Mouse (Mus musculus) brain, embryonic 14.5 days (tissue): ENCODE data around the gene Suds3. TPM values are rescaled to one million over a fixed set of nuclear protein-coding genes. Genes with fewer than 3 reads are reported as not detected.

ENCODE experiments used
- DNase-seq: peaks from one replicate; pipeline ENCODE4 v3.0.0-alpha.2; 2011; ENCODE audit warnings: low read depth
- CTCF ChIP-seq: fragments of 200-500 bp; IDR thresholded peaks from 2 replicates; pipeline ENCODE4 v1.5.1; 2012; ENCODE audit warnings: inconsistent platforms, mild to moderate bottlenecking, moderate library complexity, borderline replicate concordance; ENCODE audit not compliant: insufficient read depth, insufficient read length; ENCODE audit errors: extremely low read depth
- POLR2A ChIP-seq: fragments of 200-500 bp; IDR thresholded peaks from 2 replicates; pipeline ENCODE4 v1.6.1; 2012; ENCODE audit warnings: mild to moderate bottlenecking, inconsistent platforms, borderline replicate concordance; ENCODE audit not compliant: poor library complexity, insufficient read depth, insufficient read length, severe bottlenecking; ENCODE audit errors: extremely low read depth
- polyA plus RNA-seq: library from polyadenylated mRNA; depleted of rRNA; stranded (reverse); fragments of >200 nt; gene quantifications from 2 replicates; pipeline ENCODE4 v1.2.3, GENCODE M21; 2012; rRNA removed

Gene Suds3
- polyA plus RNA-seq, 1 experiment: 105 TPM

GRCm38 (mm10) chr5:117060484-117061130 is 55.3 kb downstream of the Suds3 start:
- no peak for TF ChIP-seq CTCF
- no peak for TF ChIP-seq POLR2A
- peak; percentile 39 for DNase-seq

GRCm38 (mm10) chr5:117049940-117050339 is 66.0 kb downstream of the Suds3 start:
- TF ChIP-seq POLR2A: no peak
- TF ChIP-seq CTCF: no peak

GRCm38 (mm10) chr5:117045101-117045500 is 70.8 kb downstream of the Suds3 start:
- TF ChIP-seq CTCF (no peak), POLR2A (no peak)
- no peak for DNase-seq

More at GRCm38 (mm10) chr5:117049940-117050339, 66.0 kb downstream of the Suds3 start:
- no peak for DNase-seq

GRCm38 (mm10) chr5:117042661-117043060 is 73.3 kb downstream of the Suds3 start:
- TF ChIP-seq CTCF (no peak), POLR2A (no peak)
- no peak for DNase-seq

Other genes with a start within 250 kb of the Suds3 start
- gene Taok3, start 4.0 kb upstream of the Suds3 start, polyA plus RNA-seq: 24.1 and 41.3 TPM in 2 replicates
- gene Pebp1, start 171.5 kb upstream of the Suds3 start, polyA plus RNA-seq: 896 and 1,192 TPM in 2 replicates
- gene Vsig10, start 203.0 kb upstream of the Suds3 start, polyA plus RNA-seq: 2.5 and 2.6 TPM in 2 replicates
- 225 and 256 TPM in 2 replicates for gene Wsb2, start 241.2 kb upstream of the Suds3 start, polyA plus RNA-seq